Comparison of ENCODE assay signal across 9 mouse cellular contexts in genomic region chr5:36291191-36291590, GRCm38 (mm10).
DNase-seq lines count a peak whose midpoint lies in the region; ATAC-seq and TF ChIP-seq lines count a peak whose summit lies in the region.
"Had no signal": no experiment of that assay in that cellular context is flagged by ENCODE, and none has a peak within 500 bp of the region (broad histone marks: within the 10 kb centered on the region; RNA-seq: fewer than 3 reads in every experiment).

No protein-coding gene starts in this region.

- H3K27ac ChIP-seq in cerebellum, adult 2 months (ENCODE audit: insufficient read depth, low read length), result no peak overlapping the region
- H3K27ac ChIP-seq in testis, adult 2 months (ENCODE audit: control insufficient read depth, insufficient read depth, low read depth, low read length), result no peak overlapping the region
- H3K27ac ChIP-seq: liver, embryonic 15.5 days had no signal

- 64% methylated on average over 5 of the region's 5 CpGs for WGBS in cerebellum, adult 2 months
- 51% methylated on average over 5 of the region's 5 CpGs for WGBS in lung, adult 2 months

- TF ChIP-seq POLR2A in cerebellum, adult 2 months (IDR thresholded peaks at IDR 0.05; ENCODE audit: borderline replicate concordance, insufficient read depth, low read length), result no peak
- TF ChIP-seq POLR2A in testis, adult 2 months (IDR thresholded peaks at IDR 0.05; ENCODE audit: control insufficient read depth, low read depth, low read length), result no peak
- TF ChIP-seq POLR2A in lung, adult 2 months (IDR thresholded peaks at IDR 0.05; ENCODE audit: borderline replicate concordance, extremely low read depth, low read depth, low read length), result no peak

- H3K27me3 ChIP-seq in cerebellum, adult 2 months (ENCODE audit: control insufficient read depth, insufficient read depth, low read length), result no peaks in the 10 kb centered on the region
- H3K27me3 ChIP-seq in testis, adult 2 months (ENCODE audit: control insufficient read depth, insufficient read depth, low read length), result no peaks in the 10 kb centered on the region
- H3K27me3 ChIP-seq: liver, embryonic 15.5 days had no signal

- no peak for ATAC-seq in monocyte, adult 5-6 weeks (replicated peaks; ENCODE audit: insufficient number of reproducible peaks, low FRiP score, low TSS enrichment, poor library complexity, severe bottlenecking)

- no peak for DNase-seq in cerebellum, adult 2 months
- DNase-seq in cerebellum, adult 9-11 months, result no peak
- DNase-seq in testis, postnatal 14 days (ENCODE audit: low spot score), result no peak
- DNase-seq in lung, adult 2 months, result peak; percentile 57
- DNase-seq in thymus, postnatal 36 days, result peak; percentile 47 to 54
- no peak for DNase-seq in layer of hippocampus, adult 9-11 months

- H3K36me3 ChIP-seq in testis, adult 2 months (ENCODE audit: control insufficient read depth, insufficient read depth, low read length), result no peaks in the 10 kb centered on the region
- H3K36me3 ChIP-seq: liver, embryonic 15.5 days had no signal

- TF ChIP-seq CTCF in cerebellum, adult 2 months (IDR thresholded peaks at IDR 0.05; ENCODE audit: borderline replicate concordance, insufficient read depth, low read depth, low read length), result peak; percentile 17; the same call in 1 of the 2 replicates
- TF ChIP-seq CTCF in testis, adult 2 months (IDR thresholded peaks at IDR 0.05; ENCODE audit: control insufficient read depth, insufficient read depth, insufficient replicate concordance, low read depth, low read length), result peak; percentile 58; the same call in 1 of the 2 replicates
- TF ChIP-seq CTCF in lung, adult 2 months (IDR thresholded peaks at IDR 0.05; ENCODE audit: insufficient read depth, low read length), result peak; percentile 64

- H3K4me1 ChIP-seq in cerebellum, adult 2 months (ENCODE audit: control insufficient read depth, insufficient read depth, low read length), result no peaks in the 10 kb centered on the region
- no peaks in the 10 kb centered on the region for H3K4me1 ChIP-seq in testis, adult 2 months (ENCODE audit: control insufficient read depth, insufficient read depth, low read length)
- peaks cover 3% of the 10 kb centered on the region; the same call in 1 of the 2 replicates for H3K4me1 ChIP-seq in lung, adult 2 months (ENCODE audit: control insufficient read depth, insufficient read depth, low read length)
- H3K4me1 ChIP-seq: liver, embryonic 15.5 days had no signal

- H3K4me3 ChIP-seq in cerebellum, adult 2 months (replicated peaks; ENCODE audit: insufficient read depth, low read depth, low read length), result no peak overlapping the region
- no peak overlapping the region for H3K4me3 ChIP-seq in testis, adult 2 months (ENCODE audit: control insufficient read depth, low read depth, low read length)
- H3K4me3 ChIP-seq in lung, adult 2 months (replicated peaks; ENCODE audit: extremely low read depth, low read depth, low read length), result no peak overlapping the region
- H3K4me3 ChIP-seq: liver, embryonic 15.5 days had no signal

Comparison
In these comparisons a context has a peak if more than half of its experiments do, and no peak if none do; other contexts are left out.
1. DNase-seq: peak in lung, adult 2 months (single experiment) and thymus, postnatal 36 days (2 of 2); none in cerebellum, adult 2 months (0 of 2), cerebellum, adult 9-11 months (single experiment), testis, postnatal 14 days (single experiment) and layer of hippocampus, adult 9-11 months (single experiment).
2. Peak in every context shown above with its lines, with median percentiles within 50 percentile points of each other: CTCF ChIP-seq.